Mouse (Mus musculus) retina, postnatal 1 day (tissue): Measurements from ENCODE around the gene Desi1.
A peak's percentile ranks its signal among the peaks of the same experiment; 100 is the strongest.

Source experiments
- DNase-seq: peaks from one replicate; pipeline ENCODE4 v3.0.0-alpha.2; 2012

Gene Desi1

GRCm38 (mm10) chr15:82033762-82034161, at the start of gene Desi1:
Gene Desi1, minus strand, starts transcription at chr15:82033862.
- DNase-seq: no peak

GRCm38 (mm10) chr15:82081161-82081560, 47.5 kb upstream of the Desi1 start:
- DNase-seq: peak; percentile 76

- no peak for DNase-seq
Observed at GRCm38 (mm10) chr15:82079883-82080282, 46.2 kb upstream of the Desi1 start.

- DNase-seq: no peak
Observed at GRCm38 (mm10) chr15:82073490-82073889, 39.8 kb upstream of the Desi1 start.

GRCm38 (mm10) chr15:82071816-82072469, 38.3 kb upstream of the Desi1 start:
- DNase-seq: no peak

- DNase-seq: peak; percentile 52
Observed at GRCm38 (mm10) chr15:82069898-82070297, 36.2 kb upstream of the Desi1 start, which contains the start of gene Mei1. Gene Mei1, plus strand, starts transcription at chr15:82069996.

GRCm38 (mm10) chr15:82065511-82065910, 31.8 kb upstream of the Desi1 start:
- DNase-seq: peak; percentile 90

- DNase-seq: no peak
Observed at GRCm38 (mm10) chr15:82063909-82064308, 30.2 kb upstream of the Desi1 start.

GRCm38 (mm10) chr15:82058719-82059201, 25.1 kb upstream of the Desi1 start, which contains the start of gene 4930407I10Rik:
Gene 4930407I10Rik, plus strand, starts transcription at chr15:82059151.
- DNase-seq: no peak

GRCm38 (mm10) chr15:82052544-82052943, 18.9 kb upstream of the Desi1 start:
- DNase-seq: no peak

GRCm38 (mm10) chr15:82047080-82047883, 13.6 kb upstream of the Desi1 start, which contains the start of gene Snu13:
Gene Snu13, minus strand, starts transcription at chr15:82047598.
- peak; percentile 94 for DNase-seq

- no peak for DNase-seq
Observed at GRCm38 (mm10) chr15:82046246-82046891, 12.7 kb upstream of the Desi1 start.

- DNase-seq: peak; percentile 44
Observed at GRCm38 (mm10) chr15:82044166-82044784, 10.6 kb upstream of the Desi1 start.

GRCm38 (mm10) chr15:82040650-82041049, 7.0 kb upstream of the Desi1 start:
- DNase-seq: peak; percentile 72

GRCm38 (mm10) chr15:82035904-82036689, 2.4 kb upstream of the Desi1 start:
- peak; percentile 57 for DNase-seq

GRCm38 (mm10) chr15:82032386-82032785, 1.3 kb downstream of the Desi1 start:
- no peak for DNase-seq

- DNase-seq: no peak
Observed at GRCm38 (mm10) chr15:82027726-82028125, 5.9 kb downstream of the Desi1 start.

- no peak for DNase-seq
Observed at GRCm38 (mm10) chr15:82027276-82027675, 6.4 kb downstream of the Desi1 start.

GRCm38 (mm10) chr15:82023965-82024635, 9.6 kb downstream of the Desi1 start:
- no peak for DNase-seq

GRCm38 (mm10) chr15:82022535-82023088, 11.1 kb downstream of the Desi1 start:
- no peak for DNase-seq

- no peak for DNase-seq
Observed at GRCm38 (mm10) chr15:82019288-82019687, 14.4 kb downstream of the Desi1 start.
